Mouse (Mus musculus): ENCODE measurements around the gene Ckap2l. TPM values are rescaled to one million over a fixed set of nuclear protein-coding genes. Genes with fewer than 3 reads are reported as not detected.

Ckap2l gene
- polyA plus RNA-seq, 1 experiment from 2014 or later, result 13.2 TPM

DNA sequence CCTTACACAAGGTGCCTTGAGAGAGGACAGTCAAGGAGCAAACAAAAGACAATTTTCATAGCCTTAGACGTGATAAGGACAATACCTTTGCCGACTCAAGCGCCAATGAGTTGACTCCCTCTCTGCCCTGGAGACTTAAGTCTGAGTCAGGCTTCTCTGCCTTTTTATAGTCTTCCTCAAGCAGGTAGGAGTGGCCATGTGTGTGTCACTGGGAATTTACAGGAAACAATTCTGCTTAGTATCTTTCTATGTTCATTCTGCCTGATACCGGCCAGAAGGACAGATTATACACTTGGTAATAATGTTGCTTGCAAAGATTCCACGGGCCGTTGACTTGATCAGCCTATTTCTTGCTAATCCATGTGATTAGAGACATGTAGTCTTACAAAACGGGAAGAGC lies 12.8 kb upstream of the Ckap2l start, which contains the start of gene Il1a:
Il1a (minus strand) TSS at position 137 of the 400 bp plus-strand sequence.
- H3K9me3 ChIP-seq (ENCODE audit: low read length), result no peaks in the 10 kb centered on the region
- ATAC-seq (no peak), DNase-seq (peak; percentile 6)
- H3K4me3 ChIP-seq (ENCODE audit: low read depth, low read length), result peak within 1 kb of the TSS; percentile 27
- 46% methylated on average over 7 of the region's 7 CpGs for WGBS (ENCODE audit: insufficient replicate concordance)
- no peak within 1 kb of the TSS for H3K4me2 ChIP-seq (ENCODE audit: low read depth, low read length)
- H3K4me1 ChIP-seq (ENCODE audit: insufficient read depth), result peaks cover 4% of the 10 kb centered on the region
- H3K27ac ChIP-seq (ENCODE audit: low read depth), result no peak within 1 kb of the TSS
- H3K36me3 ChIP-seq (replicated peaks; ENCODE audit: insufficient read depth, low read length), result no peaks in the 10 kb centered on the region
- H3K27me3 ChIP-seq (ENCODE audit: insufficient read depth, low read length), result no peaks in the 10 kb centered on the region
- TF ChIP-seq EP300 (IDR thresholded peaks at IDR 0.05; ENCODE audit: low read depth), result no peak
- TF ChIP-seq CTCF (IDR thresholded peaks at IDR 0.05; ENCODE audit: low read depth), result no peak
- H3K9ac ChIP-seq (replicated peaks), result no peak within 1 kb of the TSS

DNA sequence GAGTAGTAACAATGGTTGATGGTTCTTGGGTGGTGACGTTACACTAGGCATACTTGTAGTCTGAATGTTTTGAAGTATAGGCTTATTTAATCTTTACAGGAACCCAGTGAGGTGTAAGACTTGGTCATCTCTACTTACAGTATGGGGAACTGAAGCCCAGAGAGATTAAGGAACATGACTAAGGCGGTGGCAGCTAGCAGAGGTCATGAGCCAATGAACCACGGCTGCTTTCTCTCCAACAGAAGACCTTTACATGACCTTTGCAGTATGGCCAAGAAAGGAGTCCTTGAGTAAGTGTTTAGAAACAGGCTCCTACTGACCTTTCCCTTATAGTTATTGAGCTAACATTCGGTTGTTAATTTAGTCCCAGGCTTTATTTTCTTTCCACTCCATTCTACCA lies 9.0 kb upstream of the Ckap2l start:
- H3K4me1 ChIP-seq (ENCODE audit: insufficient read depth), result no peaks in the 10 kb centered on the region
- no peak overlapping the region for H3K27ac ChIP-seq (ENCODE audit: low read depth)
- no peak for ATAC-seq
- no peak overlapping the region for H3K4me3 ChIP-seq (ENCODE audit: low read depth, low read length)
- H3K4me2 ChIP-seq (ENCODE audit: low read depth, low read length), result peak overlapping the region; percentile 10; the same call in 1 of the 2 replicates
- H3K9me3 ChIP-seq (ENCODE audit: low read length), result no peaks in the 10 kb centered on the region
- WGBS (ENCODE audit: insufficient replicate concordance), result 60% methylated on average over 4 of the region's 4 CpGs
- DNase-seq, result no peak
- no peaks in the 10 kb centered on the region for H3K27me3 ChIP-seq (ENCODE audit: insufficient read depth, low read length)
- no peaks in the 10 kb centered on the region for H3K36me3 ChIP-seq (replicated peaks; ENCODE audit: insufficient read depth, low read length)
- no peak for TF ChIP-seq CTCF (IDR thresholded peaks at IDR 0.05; ENCODE audit: low read depth)
- no peak for TF ChIP-seq EP300 (IDR thresholded peaks at IDR 0.05; ENCODE audit: low read depth)
- H3K9ac ChIP-seq (replicated peaks), result no peak overlapping the region

DNA sequence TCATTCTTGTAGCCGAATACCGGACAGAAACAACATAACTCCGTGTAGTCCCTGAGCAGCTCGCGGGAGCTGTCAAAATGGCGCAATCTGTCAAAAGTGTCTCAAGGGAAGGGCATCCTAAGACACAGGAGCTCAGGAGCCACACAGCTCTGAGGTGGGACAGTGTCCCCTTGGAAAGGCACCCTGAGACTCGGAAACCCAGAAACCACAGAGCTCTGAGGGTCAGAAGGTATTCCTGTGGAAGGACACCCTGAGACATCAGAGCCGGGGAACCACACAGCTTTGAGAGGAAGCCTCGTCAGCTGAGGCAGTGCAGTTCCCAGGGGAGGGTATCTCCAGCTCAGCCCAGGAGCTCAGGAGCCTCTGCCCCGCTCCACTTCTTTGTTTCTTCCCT lies 574 bp upstream of the Ckap2l start:
- TF ChIP-seq CTCF (IDR thresholded peaks at IDR 0.05; ENCODE audit: low read depth) (no peak), EP300 (IDR thresholded peaks at IDR 0.05; ENCODE audit: low read depth) (no peak)
- H3K4me1 ChIP-seq (ENCODE audit: insufficient read depth), result peaks cover 11% of the 10 kb centered on the region
- peak overlapping the region; percentile 93 for H3K27ac ChIP-seq (ENCODE audit: low read depth)
- no peak for DNase-seq
- H3K9ac ChIP-seq (replicated peaks), result peak overlapping the region; percentile 85
- ATAC-seq, result peak; percentile 26
- H3K27me3 ChIP-seq (ENCODE audit: insufficient read depth, low read length), result 0 out of 2 replicates have a peak, but pooled peaks cover 3% of the 10 kb centered on the region
- H3K9me3 ChIP-seq (ENCODE audit: low read length), result no peaks in the 10 kb centered on the region
- WGBS (ENCODE audit: insufficient replicate concordance), result 1% methylated on average over 10 of the region's 10 CpGs
- H3K4me2 ChIP-seq (ENCODE audit: low read depth, low read length), result peak overlapping the region; percentile 89
- peak overlapping the region; percentile 80 for H3K4me3 ChIP-seq (ENCODE audit: low read depth, low read length)
- peaks cover 8% of the 10 kb centered on the region; the same call in 1 of the 2 replicates for H3K36me3 ChIP-seq (replicated peaks; ENCODE audit: insufficient read depth, low read length)

DNA sequence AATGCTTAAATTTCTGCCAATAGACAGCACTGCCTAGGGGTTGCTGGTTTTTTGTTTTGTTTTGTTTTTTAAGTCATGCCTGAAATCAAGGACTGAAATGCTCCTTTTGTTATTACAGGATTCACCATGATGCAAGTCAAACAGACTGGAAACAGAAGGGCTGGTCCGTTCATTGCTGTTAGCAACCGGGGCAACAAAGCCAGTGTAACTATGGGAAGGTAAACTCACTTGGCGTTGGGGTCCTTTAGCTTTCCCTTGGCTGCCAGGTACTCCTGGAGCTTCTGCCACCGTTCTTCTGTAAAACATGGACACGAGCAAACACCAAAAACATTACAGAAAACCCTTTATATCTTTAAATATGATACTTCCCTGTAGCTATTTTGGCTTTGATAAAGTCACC lies 926 bp downstream of the Ckap2l start:
- no peak for TF ChIP-seq CTCF (IDR thresholded peaks at IDR 0.05; ENCODE audit: low read depth)
- no peak for TF ChIP-seq EP300 (IDR thresholded peaks at IDR 0.05; ENCODE audit: low read depth)
- WGBS (ENCODE audit: insufficient replicate concordance), result 55% methylated on average over 5 of the region's 5 CpGs
- peaks cover 11% of the 10 kb centered on the region for H3K36me3 ChIP-seq (replicated peaks; ENCODE audit: insufficient read depth, low read length)
- ATAC-seq, result no peak
- H3K27ac ChIP-seq (ENCODE audit: low read depth), result peak overlapping the region; percentile 88; the same call in 1 of the 2 replicates
- peak overlapping the region; percentile 80 for H3K4me3 ChIP-seq (ENCODE audit: low read depth, low read length)
- H3K4me1 ChIP-seq (ENCODE audit: insufficient read depth), result peaks cover 11% of the 10 kb centered on the region
- H3K9ac ChIP-seq (replicated peaks), result peak overlapping the region; percentile 85
- no peaks in the 10 kb centered on the region for H3K9me3 ChIP-seq (ENCODE audit: low read length)
- H3K27me3 ChIP-seq (ENCODE audit: insufficient read depth, low read length), result 0 out of 2 replicates have a peak, but pooled peaks cover 3% of the 10 kb centered on the region
- peak overlapping the region; percentile 78 for H3K4me2 ChIP-seq (ENCODE audit: low read depth, low read length)
- no peak for DNase-seq

DNA sequence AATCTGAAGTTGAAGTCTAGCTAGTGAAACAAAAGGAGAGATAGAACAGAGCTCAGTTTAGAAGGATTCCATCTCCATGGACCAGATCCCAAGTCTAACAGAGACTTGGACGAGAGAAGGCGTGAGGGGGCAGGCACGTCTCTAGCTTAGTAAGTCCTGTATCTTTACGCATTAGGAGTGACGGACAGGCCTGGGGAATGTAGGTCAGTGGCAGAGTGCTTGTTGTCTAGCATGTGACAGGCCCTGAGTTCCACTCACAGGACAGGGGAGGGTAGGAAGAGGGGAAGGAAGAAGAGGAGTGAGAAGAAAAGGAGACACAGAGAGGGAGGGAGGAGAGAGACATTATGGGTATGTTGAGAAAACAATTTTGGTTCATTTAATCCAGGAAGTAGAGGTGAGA lies 1.9 kb downstream of the Ckap2l start:
- ATAC-seq, result no peak
- H3K4me3 ChIP-seq (ENCODE audit: low read depth, low read length), result peak overlapping the region; percentile 80
- DNase-seq, result no peak
- peaks cover 11% of the 10 kb centered on the region for H3K4me1 ChIP-seq (ENCODE audit: insufficient read depth)
- H3K27ac ChIP-seq (ENCODE audit: low read depth), result no peak overlapping the region
- H3K4me2 ChIP-seq (ENCODE audit: low read depth, low read length), result peak overlapping the region; percentile 78
- H3K9ac ChIP-seq (replicated peaks), result peak overlapping the region; percentile 85; the same call in 1 of the 2 replicates
- H3K27me3 ChIP-seq (ENCODE audit: insufficient read depth, low read length), result 0 out of 2 replicates have a peak, but pooled peaks cover 3% of the 10 kb centered on the region
- WGBS (ENCODE audit: insufficient replicate concordance), result 90% methylated on average over 5 of the region's 5 CpGs
- H3K9me3 ChIP-seq (ENCODE audit: low read length), result no peaks in the 10 kb centered on the region
- TF ChIP-seq EP300 (IDR thresholded peaks at IDR 0.05; ENCODE audit: low read depth) (no peak), CTCF (IDR thresholded peaks at IDR 0.05; ENCODE audit: low read depth) (no peak)
- H3K36me3 ChIP-seq (replicated peaks; ENCODE audit: insufficient read depth, low read length), result peaks cover 14% of the 10 kb centered on the region

DNA sequence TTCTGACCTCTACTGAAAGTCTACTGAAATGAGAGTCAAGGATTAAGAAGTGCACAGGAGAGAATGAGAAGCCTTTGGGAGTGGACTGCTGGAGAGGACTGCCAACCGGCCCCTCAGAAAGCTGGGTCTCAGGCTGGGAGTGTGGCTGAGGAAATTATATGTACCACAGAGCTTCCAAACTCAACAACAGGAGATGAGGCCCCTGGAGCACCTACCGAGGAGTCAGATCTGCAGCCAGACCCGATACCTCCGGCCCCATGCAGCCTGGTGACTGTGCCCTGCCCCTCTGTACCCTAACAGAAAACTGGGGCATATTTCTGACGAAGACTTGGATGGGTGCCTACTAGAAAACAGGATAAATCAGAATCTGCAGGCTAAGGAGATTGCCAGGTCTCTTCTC lies 23.2 kb downstream of the Ckap2l start:
- H3K9me3 ChIP-seq (ENCODE audit: low read length), result no peaks in the 10 kb centered on the region
- no peak for ATAC-seq
- no peak overlapping the region for H3K4me2 ChIP-seq (ENCODE audit: low read depth, low read length)
- peaks cover 73% of the 10 kb centered on the region for H3K36me3 ChIP-seq (replicated peaks; ENCODE audit: insufficient read depth, low read length)
- H3K27ac ChIP-seq (ENCODE audit: low read depth), result no peak overlapping the region
- TF ChIP-seq EP300 (IDR thresholded peaks at IDR 0.05; ENCODE audit: low read depth), result no peak
- no peak for TF ChIP-seq CTCF (IDR thresholded peaks at IDR 0.05; ENCODE audit: low read depth)
- H3K4me3 ChIP-seq (ENCODE audit: low read depth, low read length), result no peak overlapping the region
- no peaks in the 10 kb centered on the region for H3K4me1 ChIP-seq (ENCODE audit: insufficient read depth)
- peak; percentile 9 for DNase-seq
- WGBS (ENCODE audit: insufficient replicate concordance), result 94% methylated on average over 5 of the region's 5 CpGs
- H3K9ac ChIP-seq (replicated peaks), result no peak overlapping the region
- no peaks in the 10 kb centered on the region for H3K27me3 ChIP-seq (ENCODE audit: insufficient read depth, low read length)

All from liver, postnatal 0 days (tissue).